Mouse (Mus musculus) thymus, postnatal 10 days (tissue): ENCODE data around the gene Hacl1.

ENCODE experiments used
- DNase-seq, 2 experiments: peaks; one replicate each; pipeline ENCODE4 v3.0.0; 2021; ENCODE audit warnings: low spot score in 2 of 2

Hacl1 gene

GRCm38 (mm10) chr14:31640890-31641505 is at the start of gene Hacl1, which contains the start of gene Btd:
Gene Hacl1 (minus strand): TSS chr14:31641286.
Gene Btd (plus strand): TSS chr14:31641028.
- peak; percentile 87 to 89 for DNase-seq

DNA sequence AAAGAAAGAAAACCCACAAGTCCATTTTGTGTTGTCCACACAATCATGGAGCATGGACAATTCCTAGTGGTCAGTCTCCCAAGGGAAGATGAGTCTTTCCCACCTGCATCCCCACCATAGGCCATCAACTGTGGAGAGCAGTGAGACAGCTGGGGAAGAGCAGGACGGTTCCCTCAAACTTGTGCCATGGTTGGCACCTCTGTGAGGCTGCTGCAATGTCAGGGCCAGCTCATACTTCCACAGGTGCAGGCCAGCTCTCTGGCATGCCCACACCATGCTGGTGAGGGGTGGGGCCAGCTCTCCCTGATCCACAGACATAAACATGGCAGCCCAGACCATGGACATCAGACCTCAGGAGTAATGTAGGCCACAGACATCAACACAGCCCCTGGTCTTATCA is 45.1 kb upstream of the Hacl1 start:
- no peak for DNase-seq

DNA sequence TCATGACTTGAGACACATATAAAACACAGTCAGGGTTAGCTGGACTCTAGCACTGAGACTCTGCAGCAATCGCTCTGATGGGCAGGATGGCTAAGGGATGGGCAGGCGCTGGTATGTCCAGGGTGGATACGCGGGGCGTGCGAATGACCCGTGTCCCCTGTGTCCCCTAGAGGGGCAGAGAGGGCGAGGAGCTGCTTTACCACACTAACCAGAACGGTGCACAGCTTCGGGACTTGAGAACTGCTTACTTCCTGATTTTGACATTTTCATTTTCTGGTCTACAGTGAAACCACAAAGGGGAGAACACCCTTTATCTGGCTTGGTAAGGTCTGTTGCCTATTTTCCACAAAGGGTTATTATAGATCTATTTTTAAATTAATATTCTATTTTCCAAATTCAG is 44.6 kb upstream of the Hacl1 start:
- no peak for DNase-seq

GRCm38 (mm10) chr14:31684343-31685040 is 43.4 kb upstream of the Hacl1 start:
- DNase-seq, result no peak

DNA sequence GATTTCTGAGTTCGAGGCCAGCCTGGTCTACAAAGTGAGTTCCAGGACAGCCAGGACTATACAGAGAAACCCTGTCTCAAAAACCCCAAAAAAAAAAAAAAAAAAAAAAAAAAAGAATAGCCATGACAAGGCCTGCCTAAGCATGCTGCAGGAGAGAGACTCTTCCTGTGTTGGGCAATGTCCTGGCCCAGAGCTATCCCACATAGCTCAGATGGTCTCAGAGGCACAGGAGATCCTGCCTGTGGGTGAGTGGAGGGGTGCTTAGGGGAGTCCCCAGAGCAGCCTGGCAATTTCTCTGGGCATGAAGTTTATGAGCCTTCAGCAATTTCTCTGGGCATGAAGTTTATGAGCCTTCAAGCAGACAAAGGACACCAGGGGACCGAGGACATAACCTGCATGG is 42.5 kb upstream of the Hacl1 start:
- no peak for DNase-seq

GRCm38 (mm10) chr14:31681931-31682555 is 41.0 kb upstream of the Hacl1 start:
- DNase-seq, result no peak

- no peak for DNase-seq
Measured at GRCm38 (mm10) chr14:31681291-31681690, 40.2 kb upstream of the Hacl1 start.

DNA sequence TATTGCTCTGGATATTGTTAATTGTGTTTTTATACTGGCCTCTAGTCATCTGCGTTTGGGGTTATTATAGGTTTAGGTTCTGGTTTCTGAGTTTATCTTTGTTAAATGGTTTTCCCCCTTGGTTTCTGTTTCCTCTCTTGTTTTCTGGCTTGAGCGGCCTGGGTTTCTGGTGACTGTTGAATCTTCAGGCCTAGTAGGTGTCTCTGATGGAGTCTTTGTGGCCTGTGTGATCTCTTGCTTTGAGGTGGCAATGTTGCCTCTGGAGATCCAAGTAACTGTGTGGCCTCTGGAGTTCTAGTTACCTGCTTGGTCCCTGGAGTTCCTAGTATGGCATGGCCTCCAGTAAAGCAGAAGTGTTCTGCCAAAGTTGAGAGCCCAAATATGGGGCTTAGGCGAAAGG is 39.6 kb upstream of the Hacl1 start:
- DNase-seq, result no peak

DNA sequence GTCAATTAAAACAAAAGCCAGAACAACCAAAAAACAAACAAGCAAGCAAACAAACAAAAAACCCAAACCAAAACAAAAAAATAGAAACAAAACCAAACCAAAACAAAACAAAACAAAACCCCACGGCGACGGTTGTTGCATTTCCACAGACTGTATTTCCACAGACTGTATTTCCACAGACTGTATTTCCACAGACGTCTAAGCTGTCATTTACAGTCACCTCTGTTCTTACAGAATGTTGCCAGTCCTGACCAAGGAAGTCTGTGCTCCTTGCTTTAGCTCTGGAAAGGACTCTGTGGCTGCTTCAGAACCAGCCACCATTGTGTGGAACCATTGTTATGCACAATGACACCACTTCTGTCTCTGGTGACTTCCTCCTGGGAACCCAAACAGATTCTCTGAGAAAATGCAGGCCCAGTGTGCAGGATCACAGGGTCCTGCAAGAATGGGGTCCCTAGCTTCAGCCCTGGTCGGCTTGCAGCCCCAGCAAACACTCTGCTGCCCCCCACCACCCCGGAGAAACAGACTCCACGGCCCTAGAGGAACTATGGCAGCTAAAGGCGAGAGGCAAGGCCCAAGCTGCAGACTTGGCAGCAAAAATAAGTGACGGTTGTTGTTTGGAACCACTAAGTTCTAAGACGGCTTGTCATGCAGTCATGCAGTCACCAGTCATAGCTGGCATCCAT is 30.7 kb upstream of the Hacl1 start:
- DNase-seq, result no peak

DNA sequence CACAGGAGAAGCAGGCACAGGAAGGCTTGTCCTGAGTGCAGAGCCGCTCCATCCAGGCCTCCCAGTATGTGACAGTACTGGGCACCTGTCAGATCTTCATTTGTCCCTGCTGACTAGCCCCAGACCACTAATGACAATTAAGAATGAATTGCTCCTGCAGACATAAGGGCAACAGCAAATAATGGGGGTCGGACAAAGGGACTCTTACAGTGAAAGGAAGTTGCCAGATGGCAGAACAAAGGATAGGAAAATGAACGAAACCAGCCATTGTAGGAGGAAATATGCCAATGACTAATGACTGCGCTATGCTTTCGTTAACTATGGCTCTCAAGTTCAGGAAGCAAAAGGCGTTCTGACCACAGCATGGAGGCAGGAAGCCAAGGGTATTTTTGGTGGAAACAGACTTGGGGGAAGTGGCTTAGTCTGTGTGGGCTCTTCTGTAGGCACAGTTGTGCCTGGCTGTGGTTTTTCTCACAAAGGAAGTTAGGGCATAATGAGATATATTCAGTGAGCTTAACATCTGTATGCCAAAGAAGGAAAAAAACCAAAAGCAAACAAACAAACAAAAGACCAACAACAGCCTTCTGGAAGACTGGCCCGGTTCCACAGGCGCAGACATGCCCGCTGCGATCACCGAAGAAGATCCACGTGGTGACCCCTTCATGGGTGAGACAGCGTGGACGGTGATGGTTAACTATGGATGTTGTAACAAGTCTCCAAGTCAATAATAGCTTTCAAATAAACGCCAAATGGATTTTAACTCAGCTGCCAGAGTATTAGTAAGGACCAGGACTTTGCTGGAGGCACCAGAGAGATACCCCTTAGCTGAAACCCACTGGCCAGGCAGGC is 28.8 kb upstream of the Hacl1 start:
- peak; percentile 44 to 46 for DNase-seq

- DNase-seq, result peak in 1 of 2 experiments; percentile 33
Measured at GRCm38 (mm10) chr14:31669161-31669611, 28.1 kb upstream of the Hacl1 start.

GRCm38 (mm10) chr14:31668326-31668725 is 27.2 kb upstream of the Hacl1 start:
- peak in 1 of 2 experiments; percentile 1 for DNase-seq

DNA sequence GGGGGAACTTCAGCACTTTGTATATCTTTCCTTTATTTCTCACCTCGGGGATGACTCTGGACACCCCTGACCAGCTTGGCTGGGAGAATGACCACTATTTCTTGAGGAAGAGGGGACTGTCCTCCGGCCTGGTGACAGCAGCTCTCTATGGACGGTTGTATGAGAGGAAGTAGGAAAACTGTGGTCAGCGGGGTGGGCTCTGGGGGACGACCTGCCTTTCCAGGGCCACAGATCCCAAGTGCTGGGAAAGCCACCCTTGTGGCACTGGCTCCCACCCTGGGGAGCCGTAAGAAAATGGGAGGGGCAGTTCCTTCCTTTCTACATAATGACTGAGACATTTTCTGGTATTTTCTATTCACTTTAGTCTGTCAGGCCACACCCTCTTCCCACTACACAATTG is 26.7 kb upstream of the Hacl1 start:
- peak in 1 of 2 experiments; percentile 2 for DNase-seq

DNA sequence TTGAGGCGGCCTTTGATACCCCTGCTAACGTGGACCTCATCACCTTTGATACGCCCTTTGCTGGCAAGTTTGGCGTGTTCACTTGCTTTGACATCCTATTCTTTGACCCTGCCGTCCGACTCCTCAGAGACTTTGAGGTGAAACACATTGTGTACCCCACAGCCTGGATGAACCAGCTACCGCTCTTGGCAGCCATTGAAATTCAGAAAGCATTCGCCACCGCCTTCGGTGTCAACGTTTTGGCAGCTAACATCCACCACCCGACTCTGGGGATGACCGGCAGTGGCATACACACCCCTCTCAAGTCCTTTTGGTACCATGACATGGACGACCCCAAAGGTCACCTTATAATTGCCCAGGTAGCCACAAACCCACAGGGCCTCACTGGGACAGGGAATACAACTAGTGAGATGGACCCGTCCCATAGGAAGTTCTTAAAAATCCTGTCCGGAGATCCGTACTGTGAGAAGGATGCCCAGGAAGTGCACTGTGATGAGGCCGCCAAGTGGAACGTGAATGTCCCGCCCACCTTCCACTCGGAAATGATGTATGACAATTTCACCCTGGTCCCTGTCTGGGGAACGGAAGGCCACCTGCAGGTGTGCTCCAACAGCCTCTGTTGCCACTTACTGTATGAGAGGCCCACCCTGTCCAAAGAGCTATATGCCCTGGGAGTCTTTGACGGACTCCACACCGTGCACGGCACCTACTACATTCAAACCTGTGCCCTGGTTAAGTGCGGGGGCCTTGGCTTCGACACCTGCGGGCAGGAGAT is 26.0 kb upstream of the Hacl1 start:
- peak in 1 of 2 experiments; percentile 4 for DNase-seq

DNA sequence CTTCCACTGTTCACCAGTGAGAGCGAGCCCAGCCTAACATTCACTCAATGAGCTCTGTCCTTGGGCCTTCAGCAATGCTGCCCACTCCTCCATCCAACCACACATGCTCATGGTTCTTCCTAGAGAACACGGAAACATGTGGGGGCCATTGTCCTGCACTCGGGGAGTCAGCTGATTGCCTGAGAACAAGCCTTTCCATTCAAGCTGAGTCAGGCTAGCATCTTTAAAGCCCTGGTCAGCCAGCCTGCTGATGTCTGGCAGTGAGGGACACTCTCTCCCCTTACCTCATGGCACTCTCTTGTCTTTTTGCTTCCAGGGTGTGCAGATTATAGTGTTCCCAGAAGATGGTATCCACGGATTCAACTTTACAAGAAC is 24.5 kb upstream of the Hacl1 start:
- DNase-seq, result peak in 1 of 2 experiments; percentile 1

- peak in 1 of 2 experiments; percentile 33 for DNase-seq
Measured at GRCm38 (mm10) chr14:31664903-31665565, 23.9 kb upstream of the Hacl1 start.

DNA sequence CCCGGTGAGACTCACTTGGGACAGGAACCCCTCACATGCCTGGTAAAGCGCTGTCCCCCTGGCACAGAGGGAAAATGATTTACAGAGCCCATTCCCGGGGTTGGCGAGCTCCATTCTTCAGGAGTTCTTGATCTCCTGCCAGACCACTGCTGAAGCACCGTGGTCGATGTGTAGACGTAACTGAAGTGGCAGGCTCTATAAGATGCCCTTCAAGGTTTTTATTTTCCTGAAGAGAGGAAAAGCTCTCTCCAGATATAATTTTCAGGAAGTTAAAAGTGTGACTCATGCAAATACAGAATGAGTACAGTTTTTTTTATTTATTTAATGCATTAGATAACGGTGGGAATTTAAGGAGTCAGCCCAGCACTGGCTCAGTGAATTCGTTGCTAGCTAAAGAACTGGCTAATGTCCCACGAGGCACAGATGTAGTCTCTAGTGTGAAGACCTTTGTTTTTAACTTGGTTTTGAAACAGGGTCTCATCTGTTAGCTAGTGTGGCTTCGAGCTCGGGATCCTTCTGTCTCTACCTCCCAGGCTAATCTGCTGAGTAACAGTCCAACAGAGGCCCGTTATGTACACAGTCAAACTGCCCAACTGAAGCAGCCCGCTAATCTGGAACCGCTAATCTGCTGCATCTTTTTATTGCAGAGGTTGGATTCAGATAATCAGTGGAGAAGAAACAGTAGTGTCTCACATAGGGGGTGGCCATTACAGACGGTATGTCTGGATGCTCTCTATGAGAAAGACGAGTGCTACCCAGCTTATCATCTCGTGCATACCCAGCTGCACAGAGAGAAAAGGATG is 23.2 kb upstream of the Hacl1 start:
- peak in 1 of 2 experiments; percentile 4 for DNase-seq

GRCm38 (mm10) chr14:31663376-31664099 is 22.5 kb upstream of the Hacl1 start:
- DNase-seq, result peak in 1 of 2 experiments; percentile 2
